Mouse (Mus musculus): ENCODE measurements at regions not wholly inside any gene's neighbourhood (a gene's known extent, or its start where the extent isn't known, plus 50 kb on each side); places are given as distances from the start of the nearest gene placed in this dataset.

DNA sequence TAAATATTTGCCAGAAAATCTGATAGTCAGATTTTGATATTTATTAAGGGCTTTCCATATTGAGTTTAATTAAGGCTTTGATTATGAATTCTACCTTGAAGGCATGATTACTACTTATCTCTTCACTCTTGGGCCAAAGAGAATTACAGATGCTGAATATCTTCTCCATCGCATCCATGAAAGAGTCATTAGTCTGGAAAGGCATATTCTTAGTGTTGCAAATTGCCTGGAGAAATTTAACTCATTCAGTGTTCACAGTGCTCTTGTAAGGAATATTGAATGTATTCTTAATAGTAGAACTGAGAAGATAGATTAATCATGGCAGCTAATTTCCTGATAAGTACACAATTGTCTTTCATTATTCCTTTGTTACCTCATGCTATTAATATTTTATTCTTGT is 187.7 kb upstream of the G2e3 start:
- Histone ChIP-seq H3K27me3 (ENCODE audit: control insufficient read depth in 1 of 2, insufficient read depth in 2 of 2, low read length in 2 of 2) (no peaks in the 10 kb centered on the region), H3K36me3 (ENCODE audit: control insufficient read depth in 1 of 2, insufficient read depth in 2 of 2, low read length in 2 of 2) (no peaks in the 10 kb centered on the region), H3K9me3 (replicated peaks; ENCODE audit: insufficient read depth, low read length) (no peaks in the 10 kb centered on the region), H3K4me3 (ENCODE audit: control insufficient read depth in 1 of 2, insufficient read depth in 1 of 2, low read depth in 2 of 2, low read length in 2 of 2) (no peak overlapping the region), H3K9ac (ENCODE audit: control insufficient read depth, low read depth, low read length, poor library complexity, severe bottlenecking) (no peak overlapping the region), H3K27ac (ENCODE audit: control insufficient read depth, low read depth, low read length) (no peak overlapping the region), H3K79me2 (ENCODE audit: control insufficient read depth, insufficient read depth, low read length, poor library complexity) (no peaks in the 10 kb centered on the region), H3K4me1 (ENCODE audit: control insufficient read depth in 1 of 2, insufficient read depth in 2 of 2, low read length in 2 of 2) (no peaks in the 10 kb centered on the region)
- no peak for TF ChIP-seq SIN3A (IDR thresholded peaks at IDR 0.05; ENCODE audit: low read length)
- DNase-seq (ENCODE audit: low read depth, low spot score), result no peak

DNA sequence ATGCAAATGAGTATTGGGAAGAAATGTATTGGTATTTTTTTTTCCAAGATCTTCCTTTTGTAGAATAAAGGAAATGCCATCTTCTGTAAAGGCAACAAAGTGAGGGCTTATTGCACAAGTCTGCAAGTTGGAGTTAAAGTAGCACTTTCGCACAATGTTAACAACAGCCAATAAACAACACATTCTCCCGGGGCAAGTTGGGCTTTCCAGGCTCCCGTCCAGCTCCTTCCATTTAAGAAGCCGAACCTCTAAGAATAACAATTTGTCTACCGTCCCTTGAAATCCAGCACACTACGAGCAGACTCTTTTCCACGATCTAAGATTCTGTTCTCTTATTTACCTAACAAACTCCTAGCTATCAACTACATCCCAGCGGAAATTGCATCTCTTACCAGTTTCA is 199.9 kb upstream of the G2e3 start:
- Histone ChIP-seq H3K79me2 (ENCODE audit: control insufficient read depth, insufficient read depth, low read length, poor library complexity) (no peaks in the 10 kb centered on the region), H3K27me3 (ENCODE audit: control insufficient read depth in 1 of 2, insufficient read depth in 2 of 2, low read length in 2 of 2) (no peaks in the 10 kb centered on the region), H3K36me3 (ENCODE audit: control insufficient read depth in 1 of 2, insufficient read depth in 2 of 2, low read length in 2 of 2) (no peaks in the 10 kb centered on the region), H3K27ac (ENCODE audit: control insufficient read depth, low read depth, low read length) (no peak overlapping the region), H3K9me3 (replicated peaks; ENCODE audit: insufficient read depth, low read length) (no peaks in the 10 kb centered on the region), H3K4me1 (ENCODE audit: control insufficient read depth in 1 of 2, insufficient read depth in 2 of 2, low read length in 2 of 2) (no peaks in the 10 kb centered on the region), H3K4me3 (ENCODE audit: control insufficient read depth in 1 of 2, insufficient read depth in 1 of 2, low read depth in 2 of 2, low read length in 2 of 2) (no peak overlapping the region), H3K9ac (ENCODE audit: control insufficient read depth, low read depth, low read length, poor library complexity, severe bottlenecking) (no peak overlapping the region)
- no peak for TF ChIP-seq POLR2AphosphoS5 (IDR thresholded peaks at IDR 0.05; ENCODE audit: borderline replicate concordance, low read depth, low read length)
- no peak for TF ChIP-seq MAZ (IDR thresholded peaks at IDR 0.05; ENCODE audit: low read depth, low read length)
- no peak for TF ChIP-seq MAFK (IDR thresholded peaks at IDR 0.05; ENCODE audit: borderline replicate concordance, low read depth, low read length)
- TF ChIP-seq UBTF (IDR thresholded peaks at IDR 0.05; ENCODE audit: borderline replicate concordance, insufficient read depth, low read depth, low read length), result no peak
- TF ChIP-seq POLR2AphosphoS2 (IDR thresholded peaks at IDR 0.05; ENCODE audit: low read length), result no peak
- TF ChIP-seq EP300 (IDR thresholded peaks at IDR 0.05; ENCODE audit: low read depth in 1 of 2, low read length in 2 of 2), result no peak
- TF ChIP-seq CHD2 (IDR thresholded peaks at IDR 0.05; ENCODE audit: low read length), result no peak
- no peak for TF ChIP-seq ZKSCAN1 (IDR thresholded peaks at IDR 0.05; ENCODE audit: low read depth, low read length)
- TF ChIP-seq E2F4 (IDR thresholded peaks at IDR 0.05; ENCODE audit: borderline replicate concordance, low read depth, low read length), result no peak
- TF ChIP-seq TBP (IDR thresholded peaks at IDR 0.05; ENCODE audit: low read depth, low read length), result no peak
- TF ChIP-seq USF2 (IDR thresholded peaks at IDR 0.05; ENCODE audit: borderline replicate concordance in 1 of 2, insufficient read depth in 1 of 2, low read depth in 1 of 2, low read length in 2 of 2), result no peak
- no peak for TF ChIP-seq POLR2A (IDR thresholded peaks at IDR 0.05; ENCODE audit: control insufficient read depth in 1 of 2, insufficient read depth in 1 of 2, low read depth in 1 of 2, low read length in 2 of 2, poor library complexity in 1 of 2)
- no peak for DNase-seq (ENCODE audit: low read depth, low spot score)

DNA sequence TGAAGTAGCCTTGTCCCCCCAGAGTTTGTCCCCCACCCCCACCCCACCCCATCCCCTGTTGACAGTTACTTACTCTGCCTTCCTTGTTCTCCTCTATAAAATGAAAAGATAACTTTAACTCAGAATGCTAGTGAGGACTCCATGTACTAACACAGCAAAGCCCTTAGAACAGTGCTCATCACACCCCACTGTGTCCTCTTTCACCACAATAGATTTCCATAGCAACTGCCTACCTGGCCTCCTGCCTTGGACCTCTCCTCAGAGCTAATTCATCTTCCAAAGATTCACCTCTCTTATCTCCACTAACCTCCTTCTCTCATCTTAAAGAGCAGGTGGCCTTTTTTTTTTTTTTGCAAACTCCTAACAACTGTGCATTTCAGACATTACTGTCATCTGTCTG is 204.0 kb upstream of the G2e3 start:
- Histone ChIP-seq H3K4me3 (ENCODE audit: control insufficient read depth in 1 of 2, insufficient read depth in 1 of 2, low read depth in 2 of 2, low read length in 2 of 2) (no peak overlapping the region), H3K79me2 (ENCODE audit: control insufficient read depth, insufficient read depth, low read length, poor library complexity) (no peaks in the 10 kb centered on the region), H3K27ac (ENCODE audit: control insufficient read depth, low read depth, low read length) (no peak overlapping the region), H3K4me1 (ENCODE audit: control insufficient read depth in 1 of 2, insufficient read depth in 2 of 2, low read length in 2 of 2) (no peaks in the 10 kb centered on the region), H3K27me3 (ENCODE audit: control insufficient read depth in 1 of 2, insufficient read depth in 2 of 2, low read length in 2 of 2) (no peaks in the 10 kb centered on the region), H3K36me3 (ENCODE audit: control insufficient read depth in 1 of 2, insufficient read depth in 2 of 2, low read length in 2 of 2) (no peaks in the 10 kb centered on the region), H3K9ac (ENCODE audit: control insufficient read depth, low read depth, low read length, poor library complexity, severe bottlenecking) (no peak overlapping the region), H3K9me3 (replicated peaks; ENCODE audit: insufficient read depth, low read length) (no peaks in the 10 kb centered on the region)
- no peak for DNase-seq (ENCODE audit: low read depth, low spot score)
- no peak for TF ChIP-seq MAZ (IDR thresholded peaks at IDR 0.05; ENCODE audit: low read depth, low read length)
- no peak for TF ChIP-seq TBP (IDR thresholded peaks at IDR 0.05; ENCODE audit: low read depth, low read length)
- no peak for TF ChIP-seq CTCF (IDR thresholded peaks at IDR 0.05 in 2 of 3, conservative IDR thresholded peaks at IDR 0.05 in 1 of 3; ENCODE audit: control insufficient read depth in 1 of 3, insufficient read depth in 1 of 3, low read depth in 2 of 3, low read length in 3 of 3, poor library complexity in 1 of 3, severe bottlenecking in 1 of 3)
- no peak for TF ChIP-seq UBTF (IDR thresholded peaks at IDR 0.05; ENCODE audit: borderline replicate concordance, insufficient read depth, low read depth, low read length)
- TF ChIP-seq POLR2AphosphoS2 (IDR thresholded peaks at IDR 0.05; ENCODE audit: low read length), result no peak

Measured in MEL (cell line).